Mouse (Mus musculus) brain, embryonic 14.5 days (tissue): ENCODE results near the gene Raver2.

Experiments
- CTCF ChIP-seq: fragments of 200-500 bp; IDR thresholded peaks from 2 replicates; pipeline ENCODE4 v1.5.1; 2012; ENCODE audit warnings: inconsistent platforms, mild to moderate bottlenecking, moderate library complexity, borderline replicate concordance; ENCODE audit not compliant: insufficient read depth, insufficient read length; ENCODE audit errors: extremely low read depth
- POLR2A ChIP-seq: fragments of 200-500 bp; IDR thresholded peaks from 2 replicates; pipeline ENCODE4 v1.6.1; 2012; ENCODE audit warnings: mild to moderate bottlenecking, inconsistent platforms, borderline replicate concordance; ENCODE audit not compliant: poor library complexity, insufficient read depth, insufficient read length, severe bottlenecking; ENCODE audit errors: extremely low read depth

- no peak for TF ChIP-seq CTCF
- TF ChIP-seq POLR2A = no peak
Observed at GRCm38 (mm10) chr4:101037156-101037555, 31.6 kb upstream of the Raver2 start.
